Mouse (Mus musculus) neural tube, embryonic 14.5 days (tissue): ENCODE measurements at regions not wholly inside any gene's neighbourhood (a gene's known extent, or its start where the extent isn't known, plus 50 kb on each side); places are given as distances from the start of the nearest gene placed in this dataset.

Experiments
- ATAC-seq: fragments of 200-750 bp; cut with Nextera tagmentation; 2 replicates; pipeline ENCODE4 v1.8.0; 2017; ENCODE audit warnings: low read depth, mild to moderate bottlenecking, moderate TSS enrichment, moderate library complexity
- H3K27ac ChIP-seq: fragments of 300-500 bp; sonication (generic); 2 replicates; pipeline ENCODE4 v1.5.1; 2014; ENCODE audit warnings: low read depth, mild to moderate bottlenecking, control low read depth, low read length, moderate library complexity, mixed read lengths
- H3K27me3 ChIP-seq: fragments of 300-500 bp; sonication (generic); 2 replicates; pipeline ENCODE4 v1.6.1; 2014; ENCODE audit warnings: low read length; ENCODE audit not compliant: control insufficient read depth, insufficient read depth
- H3K36me3 ChIP-seq: fragments of 300-500 bp; sonication (generic); 2 replicates; pipeline ENCODE4 v1.6.1; 2014; ENCODE audit warnings: low read length, mixed read lengths; ENCODE audit not compliant: control insufficient read depth, insufficient read depth
- H3K4me1 ChIP-seq: fragments of 300-500 bp; sonication (generic); 2 replicates; pipeline ENCODE4 v1.6.1; 2014; ENCODE audit warnings: low read length; ENCODE audit not compliant: control insufficient read depth, insufficient read depth
- H3K4me2 ChIP-seq: fragments of 300-500 bp; sonication (generic); 2 replicates; pipeline ENCODE4 v1.6.1; 2014; ENCODE audit warnings: mild to moderate bottlenecking, low read depth, low read length, control low read depth
- H3K4me3 ChIP-seq: fragments of 300-500 bp; sonication (generic); 2 replicates; pipeline ENCODE4 v1.5.1; 2014; ENCODE audit warnings: low read depth, low read length, control low read depth, mixed read lengths
- H3K9ac ChIP-seq: fragments of 300-500 bp; sonication (generic); replicated peaks from 2 replicates; pipeline ENCODE4 v1.6.1; 2014; ENCODE audit warnings: low read depth, mild to moderate bottlenecking, control low read depth, low read length, mixed read lengths
- H3K9me3 ChIP-seq: fragments of 300-500 bp; sonication (generic); 2 replicates; pipeline ENCODE4 v1.6.1; 2016; ENCODE audit warnings: low read length; ENCODE audit not compliant: control insufficient read depth
- WGBS: fragments of 180-500 bp; shearing (Covaris S2); extraction: QIAGEN DNeasy Blood & Tissue Kit; methylation state at CpG from one replicate; pipeline ENCODE4 v1.1.7; 2014; 5-methylcytosine and 5-hydroxymethylcytosine counted together

DNA sequence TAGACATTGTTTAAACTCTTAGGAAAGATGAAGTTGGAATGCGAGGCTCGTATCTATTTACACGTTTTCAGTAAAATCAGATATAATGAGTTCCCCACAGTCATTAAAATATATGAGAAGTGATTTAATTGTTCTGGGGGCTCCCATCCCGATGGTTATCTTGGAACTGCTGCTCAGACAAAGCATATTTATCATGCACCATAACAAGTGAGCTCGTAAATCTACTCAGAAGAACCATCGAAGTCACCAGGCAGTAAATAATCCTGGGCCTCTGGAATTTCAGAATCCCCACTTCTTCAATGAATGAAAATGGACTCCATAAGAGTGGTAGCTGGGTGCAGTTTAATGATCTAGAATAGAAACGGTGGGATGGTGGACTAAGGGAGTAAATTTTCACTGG, 725.7 kb downstream of the Fat4 start:
- Histone ChIP-seq H3K9ac (no peak overlapping the region), H3K4me2 (no peak overlapping the region), H3K27ac (no peak overlapping the region), H3K36me3 (no peaks in the 10 kb centered on the region), H3K4me3 (no peak overlapping the region), H3K27me3 (no peaks in the 10 kb centered on the region), H3K9me3 (no peaks in the 10 kb centered on the region), H3K4me1 (peaks cover 4% of the 10 kb centered on the region; the same call in 1 of the 2 replicates)
- 12% methylated on average over 7 of the region's 7 CpGs for WGBS
- ATAC-seq = peak; percentile 58; the same call in 1 of the 2 replicates

DNA sequence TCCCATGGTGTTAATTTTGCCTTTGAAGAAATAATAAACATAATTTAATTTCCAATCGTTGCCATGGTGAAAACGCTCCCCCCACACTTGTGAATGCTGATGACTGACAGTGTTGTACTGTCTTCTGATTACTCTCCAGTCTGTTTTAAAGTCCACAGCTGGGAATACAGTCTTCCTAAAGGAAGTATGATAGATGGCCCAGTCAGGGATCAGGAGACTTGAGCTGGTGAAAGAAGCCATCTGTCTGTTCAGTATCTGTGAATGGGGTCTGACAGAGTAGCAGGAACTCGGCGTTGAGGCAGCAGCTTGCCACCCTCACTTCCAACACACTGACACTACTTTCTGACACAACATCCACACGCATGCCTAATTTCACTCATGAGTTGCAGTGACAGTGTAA, 751.2 kb downstream of the Fat4 start:
- no peak overlapping the region for H3K4me2 ChIP-seq
- peak; percentile 93 for ATAC-seq
- H3K4me3 ChIP-seq = no peak overlapping the region
- no peak overlapping the region for H3K9ac ChIP-seq
- WGBS = 47% methylated on average over 5 of the region's 5 CpGs
- no peaks in the 10 kb centered on the region for H3K27me3 ChIP-seq
- H3K4me1 ChIP-seq = 0 out of 2 replicates have a peak, but pooled peaks cover 2% of the 10 kb centered on the region
- no peak overlapping the region for H3K27ac ChIP-seq
- no peaks in the 10 kb centered on the region for H3K36me3 ChIP-seq
- H3K9me3 ChIP-seq = no peaks in the 10 kb centered on the region

DNA sequence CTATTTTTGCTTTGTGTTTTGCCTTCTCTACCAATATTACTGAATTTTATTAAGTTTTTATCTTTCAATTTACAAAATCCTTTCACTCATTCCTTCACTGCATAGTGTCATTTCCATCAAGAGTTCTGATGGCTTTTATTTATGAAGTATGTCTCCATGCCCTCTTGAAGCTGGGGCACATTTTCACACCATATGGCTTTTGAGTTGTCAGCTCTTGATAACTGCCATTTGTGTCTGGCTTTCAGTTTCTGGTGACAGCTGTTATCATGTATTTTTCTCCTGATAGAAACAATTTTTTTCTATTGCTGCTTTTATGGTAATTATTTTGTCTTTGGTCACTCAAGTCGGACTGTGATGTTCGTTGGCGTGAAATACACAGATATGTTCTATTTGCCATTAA, 756.5 kb downstream of the Fat4 start:
- Histone ChIP-seq H3K9me3 (no peaks in the 10 kb centered on the region), H3K27me3 (no peaks in the 10 kb centered on the region), H3K36me3 (no peaks in the 10 kb centered on the region), H3K4me3 (no peak overlapping the region), H3K9ac (no peak overlapping the region), H3K4me2 (no peak overlapping the region), H3K4me1 (no peaks in the 10 kb centered on the region), H3K27ac (no peak overlapping the region)
- 68% methylated on average over 3 of the region's 3 CpGs for WGBS
- ATAC-seq = no peak

DNA sequence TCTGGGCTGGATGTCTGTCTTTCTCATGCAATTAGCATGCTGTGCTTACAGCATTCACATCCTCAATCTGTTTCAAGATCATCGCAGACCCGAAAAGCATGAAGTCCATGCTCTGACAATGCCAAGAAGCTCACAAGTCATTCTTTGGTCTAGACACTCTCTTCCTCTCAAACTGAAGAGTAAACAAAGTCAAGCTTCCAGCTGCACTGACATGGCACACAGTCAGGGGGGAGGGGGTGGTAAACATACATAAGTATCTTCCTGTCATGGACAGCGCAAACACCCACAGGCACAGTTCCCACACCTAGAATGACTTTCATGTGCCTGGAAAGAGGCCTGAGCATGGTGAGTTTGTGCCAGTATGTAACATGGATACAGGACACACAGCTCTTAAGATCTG, 780.1 kb downstream of the Fat4 start:
- no peak for ATAC-seq
- H3K4me1 ChIP-seq = no peaks in the 10 kb centered on the region
- H3K9me3 ChIP-seq = no peaks in the 10 kb centered on the region
- H3K36me3 ChIP-seq = no peaks in the 10 kb centered on the region
- H3K9ac ChIP-seq = no peak overlapping the region
- no peak overlapping the region for H3K4me3 ChIP-seq
- WGBS = 84% methylated on average over 3 of the region's 3 CpGs
- no peak overlapping the region for H3K27ac ChIP-seq
- no peaks in the 10 kb centered on the region for H3K27me3 ChIP-seq
- no peak overlapping the region for H3K4me2 ChIP-seq

DNA sequence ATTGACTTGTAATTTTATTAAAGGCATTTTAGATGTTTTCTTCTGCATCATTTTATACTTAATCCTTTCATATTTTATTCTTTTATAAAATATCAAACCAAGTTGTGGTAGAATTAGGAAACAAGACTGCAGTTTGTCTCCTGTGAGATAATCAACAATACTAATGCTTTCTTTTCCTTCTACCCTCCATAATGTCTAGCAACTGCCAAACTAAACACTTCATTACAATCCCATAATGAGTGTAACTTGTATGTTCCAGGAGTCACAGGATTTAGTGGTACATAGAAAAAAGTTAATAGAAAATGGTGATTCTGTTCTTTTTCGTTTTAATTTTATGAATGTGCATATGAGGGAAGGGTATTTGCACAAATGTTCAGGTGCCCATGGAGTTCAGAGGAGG, 782.4 kb downstream of the Fat4 start:
- no peaks in the 10 kb centered on the region for H3K36me3 ChIP-seq
- 73% methylated on average over 1 of the region's 1 CpGs for WGBS
- H3K9me3 ChIP-seq = no peaks in the 10 kb centered on the region
- no peak overlapping the region for H3K27ac ChIP-seq
- no peak for ATAC-seq
- H3K4me3 ChIP-seq = no peak overlapping the region
- H3K4me2 ChIP-seq = no peak overlapping the region
- no peaks in the 10 kb centered on the region for H3K4me1 ChIP-seq
- no peaks in the 10 kb centered on the region for H3K27me3 ChIP-seq
- no peak overlapping the region for H3K9ac ChIP-seq

DNA sequence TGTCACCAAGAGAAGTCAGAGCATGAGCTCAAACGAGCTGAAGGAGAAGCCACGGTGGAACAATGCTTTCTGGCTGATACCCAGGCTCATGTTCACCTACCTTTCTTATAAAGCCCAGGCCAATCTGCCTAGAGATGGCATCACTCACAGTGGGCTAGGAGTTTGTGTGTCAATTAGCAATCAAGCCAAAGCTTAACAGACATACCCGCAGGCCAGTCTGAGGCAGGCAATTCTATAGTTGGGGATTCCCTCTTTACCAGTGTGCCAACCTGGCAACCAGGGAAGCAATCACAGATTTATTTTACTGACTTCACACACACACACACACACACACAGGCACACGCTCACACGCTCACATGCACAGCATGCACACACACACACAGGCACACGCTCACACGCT, 787.3 kb downstream of the Fat4 start:
- H3K36me3 ChIP-seq = no peaks in the 10 kb centered on the region
- H3K27me3 ChIP-seq = no peaks in the 10 kb centered on the region
- no peak overlapping the region for H3K4me2 ChIP-seq
- no peak overlapping the region for H3K9ac ChIP-seq
- no peak for ATAC-seq
- 92% methylated on average over 7 of the region's 7 CpGs for WGBS
- H3K4me1 ChIP-seq = no peaks in the 10 kb centered on the region
- H3K4me3 ChIP-seq = no peak overlapping the region
- H3K27ac ChIP-seq = no peak overlapping the region
- H3K9me3 ChIP-seq = no peaks in the 10 kb centered on the region

DNA sequence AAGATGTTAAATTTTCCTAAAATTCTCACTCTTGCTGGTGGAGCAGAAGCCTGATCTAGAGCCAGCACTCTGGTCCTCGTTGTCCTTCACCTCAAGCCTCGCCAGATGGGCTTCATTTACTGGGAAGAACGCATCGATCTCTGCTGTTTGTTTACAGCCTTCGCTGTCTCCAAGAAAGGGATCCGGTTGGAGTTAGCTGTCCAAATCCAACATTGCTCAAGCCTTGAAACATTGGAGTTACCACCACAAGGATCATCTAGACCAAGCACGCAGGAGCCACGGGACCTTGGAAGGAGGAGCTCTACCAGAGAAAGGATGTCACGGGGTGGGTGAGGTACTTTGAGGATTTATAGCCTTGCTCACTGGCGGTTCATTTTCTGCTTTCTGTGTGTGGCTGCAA, 788.2 kb downstream of the Fat4 start:
- Histone ChIP-seq H3K9me3 (no peaks in the 10 kb centered on the region), H3K9ac (no peak overlapping the region), H3K36me3 (no peaks in the 10 kb centered on the region), H3K27ac (no peak overlapping the region), H3K4me2 (no peak overlapping the region), H3K4me3 (no peak overlapping the region), H3K4me1 (no peaks in the 10 kb centered on the region), H3K27me3 (no peaks in the 10 kb centered on the region)
- ATAC-seq = no peak
- 80% methylated on average over 10 of the region's 10 CpGs for WGBS

DNA sequence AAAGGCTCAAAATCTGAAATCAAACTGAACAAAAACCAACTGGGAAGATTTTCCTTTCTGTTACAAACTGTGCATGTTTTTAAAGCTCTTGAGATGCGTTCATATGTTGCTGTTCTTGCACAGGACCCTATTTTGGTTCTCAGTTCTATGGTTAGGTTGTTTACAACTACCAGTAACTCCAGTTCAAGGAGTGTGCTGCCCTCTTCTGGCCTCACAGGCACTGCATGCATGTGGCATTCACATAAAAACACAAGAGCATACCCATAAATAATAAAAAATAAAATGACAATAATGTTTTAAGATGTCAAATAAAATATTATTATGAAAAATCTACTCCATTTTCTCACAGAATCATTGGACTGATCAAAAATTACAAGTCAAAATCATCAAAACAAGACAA, 818.9 kb downstream of the Fat4 start:
- H3K4me2 ChIP-seq = no peak overlapping the region
- H3K9me3 ChIP-seq = no peaks in the 10 kb centered on the region
- H3K4me1 ChIP-seq = no peaks in the 10 kb centered on the region
- no peaks in the 10 kb centered on the region for H3K27me3 ChIP-seq
- no peaks in the 10 kb centered on the region for H3K36me3 ChIP-seq
- ATAC-seq = no peak
- no peak overlapping the region for H3K27ac ChIP-seq
- H3K4me3 ChIP-seq = no peak overlapping the region
- no peak overlapping the region for H3K9ac ChIP-seq
- WGBS = 78% methylated on average over 1 of the region's 1 CpGs

DNA sequence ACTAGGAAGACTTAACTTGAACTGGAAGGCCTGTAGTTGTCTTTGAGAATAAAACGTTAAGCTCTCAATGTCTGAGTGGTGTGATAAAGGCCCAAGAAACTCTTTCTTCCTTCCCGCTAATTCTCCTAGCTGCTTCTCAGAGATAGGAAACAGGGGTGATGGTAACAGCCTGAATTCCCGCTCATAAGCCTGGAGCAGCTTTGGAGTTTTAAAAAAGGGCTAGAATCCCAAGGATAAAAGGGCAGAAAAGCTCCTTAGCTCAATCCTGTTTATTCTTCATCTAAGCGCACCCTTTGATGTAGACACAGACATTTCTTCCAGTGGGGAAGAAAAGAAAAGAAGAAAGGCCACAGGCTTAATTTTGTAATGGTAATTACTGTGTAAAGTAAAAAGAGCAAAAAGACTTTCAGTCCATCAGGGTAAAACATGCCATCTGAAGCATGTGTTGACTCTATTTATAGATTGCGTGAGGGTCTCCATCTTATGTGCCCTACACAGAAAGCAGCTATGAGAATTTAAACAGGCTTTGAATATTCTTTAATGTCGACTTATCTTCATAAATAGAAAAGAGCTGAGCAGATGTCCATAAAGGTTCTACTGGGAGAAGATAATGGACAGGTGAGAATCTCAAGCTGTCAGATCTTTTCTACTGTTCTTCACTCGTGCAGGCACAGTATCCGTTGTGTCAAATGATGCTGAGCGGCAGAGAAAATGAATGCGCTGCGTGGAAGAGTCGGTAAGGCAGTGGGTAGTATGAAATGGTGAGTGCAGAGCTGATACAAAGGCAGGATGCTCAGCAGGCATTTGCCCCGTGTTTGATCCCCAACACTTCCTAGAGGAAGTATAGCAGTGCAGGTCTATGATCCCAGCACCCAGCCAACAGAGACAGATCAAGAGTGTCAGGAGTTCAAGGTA, 818.0 kb upstream of the Intu start:
- WGBS = 82% methylated on average over 13 of the region's 13 CpGs
- H3K27ac ChIP-seq = no peak overlapping the region
- H3K4me2 ChIP-seq = no peak overlapping the region
- H3K9me3 ChIP-seq = no peaks in the 10 kb centered on the region
- ATAC-seq = no peak
- no peaks in the 10 kb centered on the region for H3K4me1 ChIP-seq
- no peak overlapping the region for H3K4me3 ChIP-seq
- no peak overlapping the region for H3K9ac ChIP-seq
- H3K27me3 ChIP-seq = no peaks in the 10 kb centered on the region
- no peaks in the 10 kb centered on the region for H3K36me3 ChIP-seq
